Mouse (Mus musculus) embryonic facial prominence, embryonic 11.5 days (tissue): ENCODE measurements around the gene Pdzrn3. TPM values are rescaled to one million over a fixed set of nuclear protein-coding genes. Genes with fewer than 3 reads are reported as not detected.

Source experiments
- ATAC-seq: fragments of 200-750 bp; cut with Nextera tagmentation; replicated peaks from 2 replicates; pipeline ENCODE4 v1.8.0; 2017; ENCODE audit warnings: low read depth; ENCODE audit not compliant: insufficient number of reproducible peaks, low FRiP score, low TSS enrichment
- DNase-seq: peaks from one replicate; pipeline ENCODE4 v3.0.0-alpha.2; 2015; ENCODE audit warnings: low spot score
- H3K27ac ChIP-seq: fragments of 300-500 bp; sonication (generic); replicated peaks from 2 replicates; pipeline ENCODE4 v1.5.1; 2014; ENCODE audit warnings: mild to moderate bottlenecking, low read depth, low read length, control low read depth
- H3K27me3 ChIP-seq: fragments of 300-500 bp; sonication (generic); 2 replicates; pipeline ENCODE4 v1.6.1; 2014; ENCODE audit warnings: mild to moderate bottlenecking, low read length, moderate library complexity, mixed read lengths; ENCODE audit not compliant: control insufficient read depth, insufficient read depth
- H3K36me3 ChIP-seq: fragments of 300-500 bp; sonication (generic); replicated peaks from 2 replicates; pipeline ENCODE4 v1.6.1; 2014; ENCODE audit warnings: low read depth, mild to moderate bottlenecking, low read length, moderate library complexity, mixed read lengths; ENCODE audit not compliant: control insufficient read depth, insufficient read depth
- H3K4me1 ChIP-seq: fragments of 300-500 bp; sonication (generic); 2 replicates; pipeline ENCODE4 v1.6.1; 2014; ENCODE audit warnings: low read length, mixed read lengths; ENCODE audit not compliant: control insufficient read depth, insufficient read depth
- H3K4me2 ChIP-seq: fragments of 300-500 bp; sonication (generic); 2 replicates; pipeline ENCODE4 v1.6.1; 2014; ENCODE audit warnings: low read depth, mild to moderate bottlenecking, control low read depth, low read length, moderate library complexity
- H3K4me3 ChIP-seq: fragments of 300-500 bp; sonication (generic); 2 replicates; pipeline ENCODE4 v1.5.1; 2014; ENCODE audit warnings: low read depth, low read length, control low read depth
- H3K9ac ChIP-seq: fragments of 300-500 bp; sonication (generic); replicated peaks from 2 replicates; pipeline ENCODE4 v1.6.1; 2014; ENCODE audit warnings: mild to moderate bottlenecking, control low read depth, low read length
- H3K9me3 ChIP-seq: fragments of 300-500 bp; sonication (generic); replicated peaks from 2 replicates; pipeline ENCODE4 v1.6.1; 2016; ENCODE audit warnings: mild to moderate bottlenecking, low read length, inconsistent platforms, mixed read lengths; ENCODE audit not compliant: control insufficient read depth
- WGBS: fragments of 180-500 bp; shearing (Covaris S2); extraction: QIAGEN DNeasy Blood & Tissue Kit; methylation state at CpG from one replicate; pipeline ENCODE4 v1.1.7; 2014; 5-methylcytosine and 5-hydroxymethylcytosine counted together
- polyA plus RNA-seq: library from polyadenylated mRNA; unstranded; fragments of >200 nt; fragmentation: Nextera tagmentation; extraction: Ambion mirVana; gene quantifications from 2 replicates; pipeline ENCODE4 v1.2.1, GENCODE M21; 2014

Pdzrn3 gene
- polyA plus RNA-seq, 1 experiment from 2014 or later = 11.9 TPM

DNA sequence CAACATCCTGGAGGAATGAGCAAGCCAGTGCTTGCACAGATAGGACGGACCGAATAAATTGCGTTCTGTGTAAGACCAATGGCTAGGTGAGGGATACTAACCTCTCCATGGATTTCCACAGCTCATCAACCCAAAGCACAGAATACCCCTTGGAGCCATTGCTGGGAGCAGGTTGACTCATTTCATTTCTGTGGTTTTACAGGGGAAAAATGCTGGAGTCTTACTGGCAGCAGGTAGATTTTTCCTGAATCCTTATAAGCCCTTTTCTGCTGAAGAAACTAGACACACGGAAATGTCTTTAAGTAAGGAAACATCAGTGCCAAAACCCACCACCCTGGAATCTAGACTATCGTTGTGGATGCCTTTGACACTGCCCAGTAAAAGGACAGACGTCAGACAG lies 72.2 kb downstream of the Pdzrn3 start:
- H3K9ac ChIP-seq = no peak overlapping the region
- WGBS = 90% methylated on average over 6 of the region's 6 CpGs
- peaks cover 5% of the 10 kb centered on the region; the same call in 1 of the 2 replicates for H3K4me1 ChIP-seq
- no peak overlapping the region for H3K4me3 ChIP-seq
- no peaks in the 10 kb centered on the region for H3K9me3 ChIP-seq
- ATAC-seq (no peak), DNase-seq (no peak)
- no peaks in the 10 kb centered on the region for H3K36me3 ChIP-seq
- H3K27me3 ChIP-seq = no peaks in the 10 kb centered on the region
- H3K4me2 ChIP-seq = no peak overlapping the region
- no peak overlapping the region for H3K27ac ChIP-seq

DNA sequence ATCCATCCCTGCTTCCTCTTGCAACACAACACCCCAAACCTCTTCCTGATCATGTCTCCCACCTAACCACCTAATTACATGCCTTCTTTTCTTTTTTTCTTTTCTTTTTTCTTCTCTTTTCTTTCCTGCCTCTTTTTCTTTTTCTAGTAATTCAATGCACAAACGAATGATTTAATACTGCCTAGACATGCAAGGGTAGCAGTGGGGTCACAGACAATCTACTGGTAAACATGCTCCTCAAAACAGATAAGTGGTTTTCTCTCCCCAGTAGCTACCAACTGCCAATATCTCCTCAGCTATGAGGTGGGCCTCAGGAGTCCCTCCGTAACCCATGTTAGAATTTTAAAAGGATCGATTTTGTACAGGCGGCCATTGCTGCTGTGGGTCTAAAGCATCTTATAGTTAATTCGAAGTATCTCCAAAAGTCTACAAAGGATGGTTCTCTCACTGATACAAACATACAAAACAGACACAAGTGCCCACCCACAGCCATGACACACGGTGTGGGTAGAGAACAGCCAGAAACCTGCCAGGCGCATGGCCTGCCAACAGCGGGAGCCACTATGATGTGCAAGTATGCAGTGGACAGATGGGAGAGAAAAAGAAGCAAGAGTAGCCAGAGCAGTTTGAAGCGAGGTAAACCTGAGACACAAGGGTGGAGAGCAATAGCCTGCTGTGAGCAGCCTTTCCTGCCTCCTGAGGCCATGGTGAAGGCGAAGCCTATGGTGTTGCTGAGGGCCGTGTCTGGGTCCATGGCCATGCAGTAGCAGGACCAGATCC lies 73.5 kb downstream of the Pdzrn3 start:
- no peaks in the 10 kb centered on the region for H3K36me3 ChIP-seq
- no peak overlapping the region for H3K4me3 ChIP-seq
- WGBS = 91% methylated on average over 11 of the region's 11 CpGs
- peaks cover 5% of the 10 kb centered on the region; the same call in 1 of the 2 replicates for H3K4me1 ChIP-seq
- DNase-seq = no peak
- H3K27ac ChIP-seq = no peak overlapping the region
- H3K4me2 ChIP-seq = no peak overlapping the region
- no peaks in the 10 kb centered on the region for H3K9me3 ChIP-seq
- H3K9ac ChIP-seq = no peak overlapping the region
- no peak for ATAC-seq
- no peaks in the 10 kb centered on the region for H3K27me3 ChIP-seq

DNA sequence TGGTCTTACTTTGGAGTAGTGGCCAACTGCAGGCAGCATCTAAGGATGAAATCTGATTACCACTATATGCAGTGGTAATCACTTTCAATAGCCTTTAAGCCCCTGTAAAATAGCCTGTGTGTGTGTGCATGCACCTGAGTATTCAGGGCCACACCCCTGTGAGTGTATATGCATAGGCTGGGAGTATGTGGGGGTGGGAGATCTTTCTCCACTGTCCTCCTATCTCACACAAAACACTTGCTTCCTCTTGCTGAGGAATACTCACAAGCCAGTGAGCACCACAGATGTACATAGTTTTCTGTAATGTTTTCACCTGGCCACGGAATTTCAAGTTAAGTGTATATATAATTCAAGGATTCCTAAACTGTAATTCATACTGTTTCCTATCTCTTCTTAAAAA lies 74.2 kb downstream of the Pdzrn3 start:
- peaks cover 5% of the 10 kb centered on the region; the same call in 1 of the 2 replicates for H3K4me1 ChIP-seq
- ATAC-seq (no peak), DNase-seq (no peak)
- no peaks in the 10 kb centered on the region for H3K36me3 ChIP-seq
- H3K9me3 ChIP-seq = no peaks in the 10 kb centered on the region
- no peak overlapping the region for H3K9ac ChIP-seq
- no peak overlapping the region for H3K27ac ChIP-seq
- H3K4me3 ChIP-seq = no peak overlapping the region
- 100% methylated on average over 1 of the region's 1 CpGs for WGBS
- H3K27me3 ChIP-seq = no peaks in the 10 kb centered on the region
- no peak overlapping the region for H3K4me2 ChIP-seq

DNA sequence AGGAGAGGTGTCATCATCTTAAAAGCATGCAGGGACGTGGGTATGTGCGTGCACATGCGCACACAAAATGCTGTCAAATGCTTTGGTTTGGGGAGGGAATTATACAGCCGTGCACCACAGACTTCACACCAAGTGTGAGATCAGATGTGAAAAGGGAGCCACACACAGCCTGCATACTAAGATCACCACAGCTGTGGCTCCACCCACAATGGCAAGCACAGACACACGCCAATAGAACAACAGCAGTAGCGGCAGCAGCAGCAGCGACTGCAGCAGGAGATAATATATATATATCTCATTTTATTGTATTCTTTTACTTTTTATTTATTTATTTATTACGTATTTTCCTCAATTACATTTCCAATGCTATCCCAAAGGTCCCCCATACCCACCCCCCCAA lies 76.5 kb downstream of the Pdzrn3 start:
- Histone ChIP-seq H3K9ac (no peak overlapping the region), H3K27ac (no peak overlapping the region), H3K4me2 (no peak overlapping the region), H3K27me3 (no peaks in the 10 kb centered on the region), H3K4me3 (no peak overlapping the region), H3K36me3 (no peaks in the 10 kb centered on the region), H3K9me3 (no peaks in the 10 kb centered on the region), H3K4me1 (peaks cover 3% of the 10 kb centered on the region; the same call in 1 of the 2 replicates)
- WGBS = 88% methylated on average over 8 of the region's 8 CpGs
- DNase-seq (no peak), ATAC-seq (no peak)

DNA sequence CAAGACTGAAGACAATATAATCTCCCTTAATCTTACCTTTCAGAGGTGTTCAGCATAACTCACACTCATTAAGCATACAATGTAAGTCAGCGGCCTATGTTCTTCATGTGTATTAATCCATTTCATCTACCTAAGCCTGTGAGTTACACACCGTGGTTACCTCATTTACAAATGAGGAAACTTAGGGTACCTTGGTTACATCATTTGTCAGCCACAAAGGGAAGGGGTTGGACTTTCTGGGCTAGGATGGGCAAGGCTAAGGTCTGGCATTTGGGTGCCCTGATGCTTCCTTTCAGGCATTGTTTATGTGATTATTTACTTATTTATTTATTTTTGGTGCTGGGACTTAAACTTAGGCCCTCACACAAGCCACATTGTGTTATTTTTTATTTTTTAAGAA lies 78.3 kb downstream of the Pdzrn3 start:
- Histone ChIP-seq H3K4me2 (no peak overlapping the region), H3K4me3 (no peak overlapping the region), H3K36me3 (no peaks in the 10 kb centered on the region), H3K27me3 (no peaks in the 10 kb centered on the region), H3K27ac (no peak overlapping the region), H3K4me1 (peaks cover 3% of the 10 kb centered on the region; the same call in 1 of the 2 replicates), H3K9ac (no peak overlapping the region), H3K9me3 (no peaks in the 10 kb centered on the region)
- ATAC-seq (no peak), DNase-seq (no peak)
- 85% methylated on average over 2 of the region's 2 CpGs for WGBS

DNA sequence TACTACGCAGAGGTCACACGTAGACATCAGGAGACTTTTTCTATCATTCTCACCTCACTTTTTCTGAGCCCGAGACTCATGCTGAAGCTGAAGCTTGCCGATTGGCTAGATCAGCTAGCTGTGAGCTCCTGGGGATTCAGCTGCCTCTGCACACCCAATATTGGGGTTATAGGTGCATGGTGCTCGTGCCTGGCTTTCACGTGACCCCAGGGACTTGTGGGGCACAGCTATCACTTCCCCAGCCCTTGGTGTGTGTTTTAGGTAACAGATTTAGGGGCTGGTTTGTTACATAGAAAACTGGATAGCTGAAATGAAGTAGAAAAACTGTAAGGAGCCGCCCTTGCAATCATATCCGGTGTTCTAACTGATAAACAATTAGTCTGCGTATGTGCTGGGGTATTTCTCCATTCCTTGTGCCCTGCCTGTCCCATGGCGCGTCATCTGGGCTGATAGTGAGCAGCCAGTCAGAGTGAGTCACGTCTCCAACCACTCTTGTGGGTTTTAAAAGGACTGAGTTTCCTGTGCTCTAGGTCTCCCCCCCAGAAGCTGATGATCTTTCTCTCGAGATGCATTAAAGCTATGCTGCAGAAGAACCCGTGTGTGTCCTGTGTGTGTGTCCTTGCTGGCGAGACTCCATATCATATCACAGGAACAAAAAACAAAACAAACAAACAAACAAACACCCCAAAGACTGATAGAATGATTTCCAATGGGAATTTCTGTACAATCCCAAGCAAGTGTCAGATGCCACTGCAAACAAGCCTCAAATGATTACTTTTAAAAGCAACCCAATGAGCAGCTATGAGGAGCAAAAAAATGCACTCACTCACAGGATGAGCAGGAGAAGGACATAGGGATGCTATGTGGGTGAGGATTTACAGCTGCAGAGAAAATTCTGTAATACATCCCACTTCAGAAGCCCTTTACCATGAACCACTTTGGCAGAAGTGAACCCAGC lies 79.9 kb downstream of the Pdzrn3 start:
- no peaks in the 10 kb centered on the region for H3K27me3 ChIP-seq
- ATAC-seq (no peak), DNase-seq (no peak)
- 84% methylated on average over 15 of the region's 15 CpGs for WGBS
- no peak overlapping the region for H3K9ac ChIP-seq
- peaks cover 7% of the 10 kb centered on the region; the same call in 1 of the 2 replicates for H3K4me1 ChIP-seq
- no peaks in the 10 kb centered on the region for H3K36me3 ChIP-seq
- H3K4me2 ChIP-seq = no peak overlapping the region
- H3K4me3 ChIP-seq = no peak overlapping the region
- 0 out of 2 replicates have a peak overlapping the region, but pooled peaks have one; percentile 22 for H3K27ac ChIP-seq
- H3K9me3 ChIP-seq = no peaks in the 10 kb centered on the region

DNA sequence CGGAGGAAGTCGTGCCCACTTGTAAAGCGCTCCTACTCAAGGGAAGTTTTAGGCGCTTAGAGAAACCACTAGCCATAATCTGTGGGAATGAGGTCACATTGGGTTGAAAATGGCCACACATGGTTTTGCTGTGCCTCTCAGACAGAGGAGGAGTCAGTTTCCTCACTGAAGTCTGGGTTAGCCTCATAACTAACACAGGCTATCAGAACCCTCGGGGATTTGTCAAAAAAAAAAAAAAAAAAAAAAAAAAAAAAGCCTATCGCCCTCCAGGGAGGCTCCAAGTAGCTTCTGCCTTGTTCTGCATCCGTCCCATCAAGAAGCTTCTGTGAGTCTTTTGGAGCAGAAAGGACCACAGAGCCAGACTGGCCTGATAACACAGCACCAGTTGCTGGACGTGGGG lies 80.7 kb downstream of the Pdzrn3 start:
- Histone ChIP-seq H3K9me3 (no peaks in the 10 kb centered on the region), H3K27me3 (no peaks in the 10 kb centered on the region), H3K4me2 (no peak overlapping the region), H3K36me3 (no peaks in the 10 kb centered on the region), H3K4me1 (peaks cover 7% of the 10 kb centered on the region; the same call in 1 of the 2 replicates), H3K4me3 (no peak overlapping the region), H3K27ac (peak overlapping the region; percentile 22; the same call in 1 of the 2 replicates), H3K9ac (no peak overlapping the region)
- DNase-seq (no peak), ATAC-seq (no peak)
- 57% methylated on average over 8 of the region's 8 CpGs for WGBS
